Mouse (Mus musculus) liver (tissue): ENCODE results near the gene Ptma.
A peak's percentile ranks its signal among the peaks of the same experiment; 100 is the strongest.
"Not testable (repeated sequence)": the region's sequence is repeated elsewhere in the genome, so short reads cannot be mapped to it uniquely, and the experiment has no call there.

ENCODE experiments used
- DNase-seq: peaks from one replicate; pipeline ENCODE4 v3.0.0-alpha.2; 2020; ENCODE audit warnings: mixed read lengths

Ptma gene

DNA sequence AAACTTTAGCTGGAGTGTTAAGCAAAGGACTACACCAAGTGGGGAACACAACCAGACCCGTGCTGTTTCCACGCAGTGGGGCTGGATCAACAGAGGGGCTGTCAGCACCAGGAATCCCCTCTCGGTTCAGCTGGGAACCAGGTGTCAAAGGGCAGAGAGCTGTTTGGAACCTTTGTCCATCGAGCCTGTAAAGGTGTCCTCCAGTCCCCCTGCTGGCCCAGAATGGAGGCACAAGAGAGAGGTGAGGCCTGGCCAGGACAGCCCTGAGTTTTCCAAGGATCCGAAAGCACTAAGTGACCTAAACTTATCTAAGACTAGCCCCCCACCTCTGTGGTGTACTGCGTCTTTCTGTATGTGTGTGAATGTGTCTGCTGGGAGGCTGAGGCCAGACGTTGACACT is 6.2 kb upstream of the Ptma start:
- peak; percentile 60 for DNase-seq

DNA sequence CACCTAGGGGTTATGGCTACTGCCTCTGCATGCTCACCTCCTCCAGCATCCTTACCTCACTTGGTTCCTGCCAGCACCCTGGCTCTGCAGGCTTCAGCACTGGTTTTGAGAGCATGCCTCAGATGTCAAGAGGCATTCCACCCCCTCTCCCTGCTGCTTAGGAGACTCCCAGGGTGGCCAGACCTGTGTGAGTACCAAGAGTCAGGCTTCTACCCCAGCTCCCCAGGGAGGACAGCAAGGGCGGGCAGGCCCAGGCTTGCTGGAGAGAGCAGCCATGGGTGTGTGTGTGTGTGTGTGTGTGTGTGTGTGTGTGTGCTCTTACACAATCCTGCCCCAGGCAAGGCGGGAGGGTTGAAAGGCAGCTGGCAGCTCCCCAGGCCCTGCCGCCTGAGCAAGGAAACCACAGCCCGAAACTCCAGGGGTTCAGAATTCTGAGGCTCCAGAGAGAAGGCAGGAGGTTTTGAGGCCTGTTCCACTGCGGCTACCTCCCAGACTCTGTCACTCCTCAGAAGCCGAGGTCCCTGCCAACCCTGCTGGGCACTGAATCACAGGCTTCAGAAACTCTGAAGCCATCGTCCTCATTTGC is 4.1 kb upstream of the Ptma start:
- DNase-seq, result peak; percentile 35

DNA sequence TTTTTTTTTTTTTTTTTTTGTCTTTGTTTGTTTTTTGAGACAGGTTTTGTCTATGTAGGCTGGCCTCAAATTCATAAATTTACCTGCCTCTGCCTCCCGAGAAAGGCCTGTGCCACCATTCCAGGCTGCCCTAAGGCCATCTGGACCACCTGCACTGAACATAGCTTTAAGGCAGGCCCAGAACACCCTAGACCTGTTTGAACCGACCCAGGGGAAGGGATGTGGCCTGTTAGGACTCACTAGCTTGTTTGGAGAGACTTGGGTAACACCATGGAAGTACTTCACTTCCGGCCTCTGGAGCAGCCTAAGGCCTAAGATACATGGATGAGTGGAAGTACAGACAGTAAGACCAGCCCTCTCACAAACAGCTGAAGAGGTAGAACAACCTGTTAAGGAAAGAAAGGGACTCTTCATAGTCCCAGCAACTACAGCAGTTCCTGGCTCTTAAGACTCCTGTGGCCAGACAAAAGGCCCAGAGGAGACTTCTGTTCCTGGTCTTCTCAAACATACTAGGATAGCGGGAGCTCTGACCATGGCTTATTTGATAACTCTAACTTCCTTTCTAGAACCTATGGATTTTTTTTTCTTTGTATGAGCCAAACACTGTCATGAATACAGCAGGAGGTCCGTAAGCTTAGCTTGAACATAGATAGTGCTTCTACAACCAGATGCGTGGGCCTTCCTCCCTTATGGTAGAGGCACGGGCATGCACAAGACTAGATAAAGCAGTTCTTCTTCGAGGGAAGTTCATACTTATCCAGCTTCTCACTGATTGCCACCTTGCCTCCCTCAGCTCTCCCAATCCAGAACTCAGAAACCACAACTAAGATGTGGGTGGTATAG is 2.5 kb upstream of the Ptma start:
- peak; percentile 63 for DNase-seq

DNA sequence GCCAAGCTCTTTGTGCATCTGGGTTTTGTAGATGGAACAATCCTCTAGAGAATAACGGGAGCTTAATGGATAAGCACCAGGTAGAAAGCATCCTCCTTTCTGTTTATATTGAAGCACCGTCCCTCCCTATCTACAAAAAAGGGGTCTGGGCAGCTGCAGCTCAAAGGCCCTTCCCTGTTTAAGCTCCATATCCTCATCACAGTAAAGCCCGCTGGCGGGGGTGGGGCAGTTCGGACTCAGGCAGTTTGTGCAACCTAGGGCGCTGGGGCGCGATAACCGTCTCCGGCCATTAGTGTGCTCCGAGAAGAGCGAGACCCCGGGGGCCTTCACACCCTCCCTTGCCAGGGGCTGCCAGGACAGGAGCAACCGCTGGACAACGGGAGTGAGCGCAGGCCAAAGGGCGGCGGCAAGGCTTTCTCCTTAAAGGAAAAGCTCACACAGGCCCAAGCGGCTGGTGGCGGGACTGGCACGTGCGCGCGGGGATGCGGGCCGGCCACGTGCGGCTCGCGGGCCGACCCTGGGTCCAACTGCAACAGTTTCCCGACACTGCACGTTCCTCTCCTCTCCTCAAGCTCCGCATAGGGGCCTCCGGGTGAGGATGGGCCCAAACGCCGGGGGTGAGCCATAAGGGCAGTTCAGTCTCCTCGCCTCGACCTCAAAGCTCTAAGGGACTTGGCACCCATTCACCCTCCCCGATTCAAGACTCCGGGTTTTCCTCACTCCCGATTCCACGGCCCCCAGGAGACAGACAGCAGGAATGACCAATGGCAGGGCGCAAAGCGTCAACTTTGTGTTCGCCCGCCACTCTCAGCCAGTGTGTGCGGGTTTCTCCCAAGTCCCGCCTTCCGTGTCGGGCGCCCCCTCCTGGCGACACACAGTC is 1.7 kb upstream of the Ptma start:
- DNase-seq, result peak; percentile 99

DNA sequence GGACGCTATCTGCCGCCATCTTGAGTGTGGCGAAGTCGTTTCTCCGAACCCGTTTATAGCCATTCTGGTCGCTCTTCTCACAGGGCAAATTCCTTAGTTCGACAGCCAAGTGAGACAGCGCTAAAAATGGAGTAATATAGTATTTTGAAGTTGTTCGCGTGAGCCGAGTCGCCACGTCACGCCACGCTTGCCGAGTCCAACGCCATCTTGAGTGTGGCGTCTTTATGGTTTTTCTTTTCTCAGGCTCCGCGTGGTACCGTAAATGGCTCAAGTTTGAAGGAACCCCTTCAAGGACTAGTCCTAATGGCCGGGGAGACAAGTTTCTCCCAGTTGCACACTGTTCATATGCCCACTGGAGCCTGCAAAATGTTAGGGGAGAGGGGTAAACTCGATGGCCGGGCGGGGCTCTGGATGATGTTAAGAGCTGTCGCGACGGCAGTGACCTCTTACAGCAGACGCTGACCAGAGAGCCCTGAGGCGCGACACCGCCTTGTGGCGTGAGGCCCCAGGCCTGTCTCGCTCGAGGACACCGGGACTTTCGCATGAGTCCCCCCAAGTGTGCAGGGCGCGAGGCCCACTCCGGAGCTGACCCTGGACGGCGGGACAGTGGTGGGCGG is 919 bp upstream of the Ptma start:
- DNase-seq, result peak; percentile 71

DNA sequence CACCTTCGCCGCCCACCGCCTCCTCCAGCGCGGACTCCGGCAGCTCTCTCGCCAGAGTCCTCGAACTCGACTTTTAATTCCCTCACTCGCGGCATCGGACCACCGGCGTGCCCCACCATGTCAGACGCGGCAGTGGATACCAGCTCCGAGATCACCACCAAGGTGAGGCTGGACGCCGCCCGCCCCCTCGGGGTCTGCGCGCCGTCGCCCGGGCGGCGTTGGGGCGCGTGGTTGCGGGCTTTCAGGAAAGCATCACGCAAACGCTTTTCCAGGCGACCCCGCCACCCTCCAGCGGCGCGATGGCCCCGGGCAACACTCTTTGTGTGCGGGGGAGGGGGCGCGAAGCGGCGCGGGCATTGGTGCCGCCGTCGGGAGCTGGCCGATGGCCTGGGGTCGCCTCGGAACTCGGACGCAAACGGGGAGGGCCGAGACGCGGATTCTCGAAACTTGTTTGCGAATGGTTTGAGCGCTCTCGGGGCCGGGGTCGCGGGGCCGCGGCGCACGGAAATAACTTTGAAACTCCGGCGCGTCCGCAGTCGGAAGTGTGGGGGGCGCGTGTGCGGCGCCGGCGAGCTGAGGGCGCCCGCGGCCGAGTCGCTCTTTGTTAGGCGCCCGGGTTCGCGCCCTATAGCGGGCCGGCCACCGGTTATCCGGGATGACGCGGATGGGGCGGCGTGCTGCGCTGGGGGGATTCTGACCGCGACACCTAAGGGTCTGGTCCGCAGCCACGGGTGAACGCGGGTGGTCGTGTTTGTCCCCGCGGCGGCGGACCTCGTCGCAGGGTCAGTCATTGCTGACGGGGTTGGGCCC is 468 bp downstream of the Ptma start:
- peak; percentile 57 for DNase-seq

DNA sequence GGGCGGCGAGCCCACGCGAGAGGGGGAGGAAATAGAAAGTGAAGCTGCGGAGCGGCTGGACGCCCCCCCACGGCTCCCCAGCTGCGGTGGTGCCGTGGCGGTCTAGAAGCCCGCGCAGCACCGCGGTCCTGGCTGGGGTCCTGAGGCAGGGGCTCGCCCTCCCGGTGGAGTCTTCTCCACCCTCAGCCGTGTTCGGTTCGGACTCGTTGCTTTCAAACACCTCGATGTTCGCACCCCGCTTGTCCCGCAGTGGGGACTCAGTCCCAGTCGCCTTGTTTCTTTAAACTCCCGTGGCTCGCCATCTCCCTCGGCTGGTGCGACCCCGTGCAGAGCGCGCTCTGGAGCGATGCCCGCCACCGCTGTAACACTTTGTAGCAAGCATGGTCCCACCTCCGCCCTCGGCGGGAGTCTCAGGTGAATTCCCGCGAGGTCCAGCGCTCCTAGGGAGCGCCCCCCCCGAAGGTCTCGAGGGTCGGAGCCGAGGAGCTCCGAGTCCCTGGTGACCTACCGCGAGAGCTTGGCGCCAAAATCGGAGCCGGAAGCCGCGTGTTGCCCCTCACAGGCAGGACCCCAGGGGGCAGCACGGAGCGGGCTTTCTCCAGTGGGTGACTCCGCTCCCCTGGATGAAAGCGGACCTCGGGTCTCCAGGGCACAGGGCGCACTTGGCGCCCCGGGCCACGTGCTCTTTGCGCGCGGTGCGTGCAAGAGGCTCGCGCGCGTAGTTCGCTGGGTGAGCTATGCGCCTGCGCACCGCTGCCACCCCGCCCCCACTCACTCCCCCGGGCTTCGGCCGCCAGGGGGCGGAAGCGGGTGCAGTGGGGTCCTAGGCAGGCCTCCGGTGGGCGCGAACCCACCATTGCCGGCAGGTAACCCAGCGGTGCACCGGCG is 1.3 kb downstream of the Ptma start:
- peak; percentile 91 for DNase-seq

DNA sequence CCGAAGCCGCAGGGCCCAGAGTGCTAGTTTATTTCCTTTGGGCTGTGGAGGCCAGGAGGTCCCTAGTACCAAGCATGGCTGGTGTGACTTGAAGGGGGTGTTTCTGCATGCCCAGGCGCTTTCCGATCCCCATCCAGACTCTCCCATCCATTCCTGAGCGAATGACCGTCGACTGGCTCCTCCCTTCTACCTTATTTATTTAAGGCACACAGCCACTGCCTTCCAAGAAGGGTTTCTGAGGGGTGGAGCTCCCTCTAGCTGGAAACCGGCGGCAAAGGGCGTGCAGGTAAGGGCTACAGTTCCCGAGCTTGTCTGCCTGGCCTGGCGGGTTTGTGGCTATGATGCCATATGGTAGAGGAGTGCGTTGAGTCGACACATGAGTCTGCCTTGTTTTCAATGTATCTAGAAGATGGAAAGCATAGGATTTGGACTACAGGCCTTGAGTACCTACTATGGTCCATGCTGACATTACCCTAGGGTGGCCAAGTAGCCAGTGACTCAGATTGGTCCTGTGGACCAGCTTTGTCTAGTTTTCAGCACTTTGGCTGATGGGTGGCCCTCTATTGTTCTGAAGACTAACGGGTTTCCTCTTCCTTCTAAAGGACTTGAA is 2.1 kb downstream of the Ptma start:
- peak; percentile 80 for DNase-seq

DNA sequence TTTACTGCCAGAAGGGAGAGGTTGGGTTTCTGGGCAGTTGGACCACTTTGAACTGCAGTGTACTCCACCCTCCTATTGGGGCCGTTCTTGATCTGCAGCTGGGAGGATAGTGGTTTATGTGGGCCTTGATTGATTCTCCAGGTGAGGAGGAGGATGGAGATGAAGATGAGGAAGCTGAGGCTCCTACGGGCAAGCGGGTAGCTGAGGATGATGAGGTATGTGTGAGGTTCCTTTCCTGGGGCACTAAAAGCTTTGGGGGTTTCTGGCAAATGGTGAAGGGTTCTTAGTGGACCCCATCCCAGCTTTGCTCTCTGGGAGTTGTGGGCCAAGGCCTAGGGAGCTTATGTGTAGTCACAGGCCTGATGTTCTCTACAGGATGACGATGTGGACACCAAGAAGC is 3.1 kb downstream of the Ptma start:
- DNase-seq, result no peak

DNA sequence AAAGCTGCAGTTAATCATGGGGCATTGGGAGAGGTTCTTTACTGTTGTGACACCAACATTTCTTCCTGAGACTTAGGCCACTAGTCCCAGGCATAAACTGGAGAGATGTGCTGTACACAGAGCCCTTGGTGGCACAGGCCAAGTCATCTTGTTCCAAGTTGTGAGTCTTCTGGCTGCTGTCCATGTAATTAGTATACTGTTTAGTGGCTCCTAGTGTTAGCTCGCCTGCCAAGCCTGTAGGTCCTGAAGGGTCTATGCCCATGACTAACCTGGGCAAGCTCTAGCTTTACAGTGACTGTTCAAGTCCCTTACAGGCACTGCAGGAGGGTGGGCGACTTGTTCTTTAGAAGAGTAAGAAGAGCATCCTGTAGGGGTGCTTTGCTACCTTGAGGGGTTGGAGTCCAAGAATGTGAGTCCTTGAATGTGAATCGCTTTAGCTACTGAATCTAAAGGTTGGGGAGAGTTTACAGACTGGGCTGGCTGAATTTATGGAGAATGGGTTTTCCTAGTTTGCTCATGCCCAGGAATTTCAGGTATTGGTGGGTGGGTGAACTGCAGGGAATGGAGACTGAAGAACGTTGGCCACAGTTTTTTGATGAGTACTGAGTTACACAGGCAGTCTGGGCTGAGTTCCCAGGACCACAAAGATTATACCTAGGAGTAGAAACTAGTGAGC is 4.5 kb downstream of the Ptma start:
- no peak for DNase-seq

DNA sequence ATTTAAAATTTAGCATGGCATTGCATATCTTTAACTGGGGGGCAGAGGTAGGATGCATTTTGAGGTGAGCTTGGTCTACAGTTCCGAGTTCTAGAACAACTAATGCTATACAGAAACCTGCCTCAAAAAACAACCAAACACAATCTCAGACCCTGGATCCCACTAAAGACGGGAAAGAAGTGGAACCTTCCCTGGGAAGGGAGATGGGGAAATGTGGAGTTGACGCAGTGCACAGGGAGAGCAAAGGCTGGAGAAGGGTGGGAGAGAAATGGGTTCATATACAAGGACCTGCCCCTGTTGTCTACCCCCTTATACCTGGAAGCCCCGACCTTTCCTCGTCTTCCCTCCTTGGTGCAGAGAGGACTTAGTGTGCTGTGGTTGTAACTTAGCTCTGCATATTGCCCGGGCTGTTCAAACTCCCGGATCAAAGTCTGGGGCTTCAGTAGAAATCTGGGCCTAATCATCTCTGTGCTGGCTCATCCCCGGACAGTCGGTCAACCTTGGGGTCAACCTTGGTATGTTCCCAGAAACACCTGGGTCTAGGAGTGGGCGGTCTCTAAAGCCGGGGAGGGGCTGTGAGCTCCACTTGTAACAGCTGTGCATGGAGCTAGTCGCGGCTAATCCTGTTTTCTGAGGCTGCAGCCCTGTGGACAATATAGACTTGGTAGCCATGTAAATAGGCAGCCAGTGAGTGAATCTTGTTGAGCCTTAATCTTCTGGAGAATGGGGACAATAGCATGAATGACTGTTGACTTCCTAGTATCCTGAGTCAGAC is 5.2 kb downstream of the Ptma start:
- DNase-seq, result peak; percentile 36

DNA sequence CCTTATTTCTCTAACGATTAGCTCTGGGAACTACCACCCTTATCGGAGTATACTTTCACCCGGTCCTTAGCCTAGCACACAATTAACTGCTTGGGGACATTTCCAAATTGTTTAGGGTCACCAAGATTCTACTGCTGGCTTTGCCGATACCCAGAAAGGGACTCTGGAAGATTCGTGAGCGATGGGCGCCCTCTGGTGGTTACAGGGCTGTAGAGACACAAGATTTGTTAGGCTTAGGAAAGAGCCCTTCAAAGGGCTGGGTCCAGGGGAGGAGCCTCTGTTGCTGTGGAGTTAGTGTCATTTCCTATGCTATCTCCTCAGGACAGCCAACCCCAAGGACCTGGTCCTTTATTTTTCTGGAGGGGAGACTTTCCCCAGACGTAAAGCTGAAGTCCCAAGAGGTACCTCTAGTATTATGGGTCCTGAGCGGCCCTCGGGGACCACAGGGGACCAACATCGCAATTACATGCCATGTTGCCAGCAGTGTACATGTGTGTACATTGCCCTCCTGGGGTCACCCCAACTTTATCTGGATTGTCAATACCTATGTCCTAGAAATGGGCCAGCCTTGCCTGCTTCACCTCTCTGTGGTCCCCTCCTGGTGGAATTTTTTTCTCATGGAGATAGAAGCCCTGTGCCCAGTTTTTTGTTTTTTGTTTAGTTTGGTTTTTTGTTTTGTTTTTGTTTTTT is 6.0 kb downstream of the Ptma start:
- peak; percentile 95 for DNase-seq

DNA sequence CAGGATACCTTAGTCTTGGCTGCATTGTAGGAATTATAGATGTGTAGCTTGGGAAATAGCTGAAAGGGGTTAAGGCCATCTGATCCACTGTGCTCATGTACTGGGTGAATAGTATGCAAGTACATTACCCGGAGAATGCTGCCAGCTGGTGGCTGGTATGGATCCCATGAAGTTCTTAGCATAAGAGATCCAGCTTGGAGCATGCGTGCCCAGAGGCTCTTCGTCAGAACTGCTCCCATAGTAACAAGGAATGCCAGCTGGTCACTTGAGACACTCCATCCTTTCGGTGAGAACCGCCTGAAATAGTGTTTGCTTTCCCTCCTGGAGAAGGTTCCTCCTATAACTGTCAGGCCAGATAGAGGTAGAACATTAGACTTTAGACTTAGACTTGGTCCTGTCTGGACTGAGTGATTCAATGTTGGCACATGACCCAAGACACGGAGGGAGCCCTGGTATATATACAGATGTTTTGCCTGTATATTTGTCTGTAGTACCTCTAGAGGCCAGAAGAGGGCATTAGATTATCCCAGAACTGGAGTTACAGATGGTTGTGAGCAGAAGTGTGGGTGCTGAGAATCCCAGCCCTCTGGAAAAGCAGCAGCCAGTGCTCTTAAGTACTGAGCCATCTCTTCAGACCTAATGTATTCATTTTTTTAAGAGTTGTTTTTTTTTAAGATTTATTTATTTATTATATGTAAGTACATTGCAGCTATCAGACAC is 7.0 kb downstream of the Ptma start:
- DNase-seq, result no peak

DNA sequence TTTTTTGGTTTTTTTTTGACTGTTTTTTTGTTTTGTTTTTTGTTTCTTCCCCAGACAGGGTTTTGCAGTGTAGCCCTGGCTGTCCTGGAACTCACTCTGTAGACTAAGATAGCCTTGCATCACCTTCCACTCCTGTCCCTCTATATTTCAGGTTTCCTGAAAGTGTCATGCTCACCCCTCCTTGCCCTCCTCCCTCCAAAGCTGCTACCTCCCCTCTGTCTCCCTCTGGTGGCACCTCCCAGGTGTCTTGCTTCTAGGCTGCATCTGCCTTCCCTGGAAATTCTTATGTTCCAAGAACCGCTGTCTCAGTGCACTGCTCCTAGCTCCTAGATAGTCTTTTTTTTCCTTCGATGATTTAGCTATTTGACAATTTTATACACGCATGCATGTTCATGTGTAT is 11.9 kb downstream of the Ptma start:
- peak; percentile 34 for DNase-seq

DNA sequence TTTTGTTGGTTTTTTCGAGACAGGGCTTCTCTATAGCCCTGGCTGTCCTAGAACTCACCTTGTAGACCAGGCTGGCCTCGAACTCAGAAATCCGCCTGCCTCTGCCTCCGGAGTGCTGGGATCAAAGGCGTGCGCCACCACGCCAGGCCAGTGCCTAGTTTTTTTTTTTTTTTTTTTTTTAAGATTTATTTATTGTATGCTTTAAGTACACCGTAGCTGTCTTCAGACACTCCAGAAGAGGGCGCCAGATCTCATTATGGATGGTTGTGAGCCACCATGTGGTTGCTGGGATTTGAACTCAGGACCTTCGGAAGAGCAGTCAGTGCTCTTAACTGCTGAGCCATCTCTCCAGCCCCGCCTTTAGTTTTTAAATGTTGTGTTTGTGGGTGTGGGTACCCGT is 13.1 kb downstream of the Ptma start:
- DNase-seq, result not testable (repeated sequence)

DNA sequence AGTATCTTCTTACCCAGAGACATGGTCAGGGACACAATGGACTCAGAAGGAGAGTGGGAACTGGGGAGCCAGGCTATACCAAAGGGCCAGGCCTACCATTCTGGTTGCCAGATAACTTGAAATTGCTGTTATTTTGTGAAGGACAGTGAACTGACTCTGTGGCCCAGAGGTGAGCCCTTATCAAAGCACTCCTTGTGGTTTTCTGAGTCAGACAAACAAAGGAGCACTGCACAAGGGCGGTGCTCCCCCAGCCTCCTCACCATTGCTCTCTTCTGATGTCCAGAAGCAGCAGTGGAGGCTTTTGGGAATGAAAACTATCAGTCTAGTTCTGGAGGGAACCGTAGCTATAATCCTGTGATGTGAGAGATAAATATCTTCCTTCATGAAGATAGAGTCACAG is 16.1 kb downstream of the Ptma start:
- no peak for DNase-seq

DNA sequence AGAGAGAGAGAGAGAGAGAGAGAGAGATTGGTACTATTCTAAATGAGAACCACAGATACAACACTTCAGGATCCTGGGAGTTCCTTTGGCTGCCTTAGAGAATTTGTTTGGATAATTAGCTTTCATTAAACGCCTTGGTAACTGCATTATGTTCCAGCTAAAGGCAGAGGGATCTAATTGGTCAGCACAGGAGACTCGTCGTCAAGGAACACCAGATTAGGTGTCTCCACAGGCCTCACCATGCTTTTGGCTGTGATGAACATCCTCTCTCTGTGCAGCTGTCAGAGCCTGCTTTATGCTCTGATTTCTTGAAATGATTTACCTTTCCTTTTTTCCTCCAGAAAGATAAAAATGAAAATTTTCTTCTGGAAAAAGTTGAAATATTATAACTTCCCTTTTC is 20.3 kb downstream of the Ptma start:
- DNase-seq, result no peak

DNA sequence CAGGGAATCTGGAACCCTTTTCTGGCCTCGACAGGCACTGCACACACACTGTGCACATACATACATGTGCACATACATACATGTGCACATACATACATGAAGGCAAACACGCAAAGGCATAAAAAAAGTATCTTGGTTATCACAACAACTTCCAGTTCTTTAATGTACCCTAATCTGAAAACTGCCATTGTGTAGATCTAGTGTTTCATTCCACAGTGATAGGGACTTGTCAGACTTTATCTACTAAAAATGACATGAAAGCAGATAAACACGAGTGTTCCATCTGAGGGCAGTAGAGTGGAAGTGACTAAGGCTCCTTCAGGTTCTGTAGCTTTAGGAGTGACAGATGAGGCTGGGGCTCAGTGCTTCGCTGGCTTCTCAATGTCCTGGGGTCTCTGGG is 24.8 kb downstream of the Ptma start:
- DNase-seq, result no peak
